Mouse (Mus musculus): Measurements from ENCODE around the gene Adgrg1. TPM values are rescaled to one million over a fixed set of nuclear protein-coding genes. Genes with fewer than 3 reads are reported as not detected.

Adgrg1 gene
- polyA plus RNA-seq, 1 experiment from 2014 or later = 7.9 TPM

- H3K27me3 ChIP-seq = peaks cover 6% of the 10 kb centered on the region; the same call in 1 of the 2 replicates
- no peak overlapping the region for H3K9ac ChIP-seq
- no peaks in the 10 kb centered on the region for H3K36me3 ChIP-seq
- 54% methylated on average over 11 of the region's 11 CpGs for WGBS
- H3K27ac ChIP-seq = no peak overlapping the region
- H3K4me2 ChIP-seq (replicated peaks) = no peak overlapping the region
- H3K9me3 ChIP-seq = no peaks in the 10 kb centered on the region
- no peak; the same call in 1 of the 2 replicates for ATAC-seq (ENCODE audit: low FRiP score, low read depth)
- H3K4me3 ChIP-seq = no peak overlapping the region
- peaks cover 41% of the 10 kb centered on the region for H3K4me1 ChIP-seq
These were observed 16.3 kb downstream of the Adgrg1 start for GRCm38 (mm10) chr8:94990598-94991453.

- Histone ChIP-seq H3K9ac (no peak overlapping the region), H3K27me3 (peaks cover 6% of the 10 kb centered on the region; the same call in 1 of the 2 replicates), H3K36me3 (no peaks in the 10 kb centered on the region), H3K4me2 (replicated peaks) (no peak overlapping the region), H3K4me3 (no peak overlapping the region), H3K4me1 (peaks cover 44% of the 10 kb centered on the region), H3K9me3 (no peaks in the 10 kb centered on the region), H3K27ac (no peak overlapping the region)
- ATAC-seq (ENCODE audit: low FRiP score, low read depth) = no peak
- 79% methylated on average over 9 of the region's 9 CpGs for WGBS
These were observed 17.0 kb downstream of the Adgrg1 start for GRCm38 (mm10) chr8:94991454-94991994.

GRCm38 (mm10) chr8:94992010-94992409, 17.5 kb downstream of the Adgrg1 start:
- Histone ChIP-seq H3K4me3 (no peak overlapping the region), H3K9me3 (no peaks in the 10 kb centered on the region), H3K9ac (no peak overlapping the region), H3K4me1 (peaks cover 43% of the 10 kb centered on the region), H3K27me3 (peaks cover 6% of the 10 kb centered on the region; the same call in 1 of the 2 replicates), H3K36me3 (no peaks in the 10 kb centered on the region), H3K27ac (no peak overlapping the region), H3K4me2 (replicated peaks) (no peak overlapping the region)
- 74% methylated on average over 4 of the region's 4 CpGs for WGBS
- ATAC-seq (ENCODE audit: low FRiP score, low read depth) = no peak

- no peak overlapping the region; the same call in 1 of the 2 replicates for H3K27ac ChIP-seq
- no peak overlapping the region for H3K9ac ChIP-seq
- ATAC-seq (ENCODE audit: low FRiP score, low read depth) = no peak
These were observed 18.0 kb downstream of the Adgrg1 start for GRCm38 (mm10) chr8:94992534-94992933.

GRCm38 (mm10) chr8:94992996-94993724, 18.6 kb downstream of the Adgrg1 start:
- Histone ChIP-seq H3K4me1 (peaks cover 54% of the 10 kb centered on the region), H3K27me3 (peaks cover 6% of the 10 kb centered on the region; the same call in 1 of the 2 replicates), H3K36me3 (no peaks in the 10 kb centered on the region), H3K9ac (no peak overlapping the region), H3K27ac (no peak overlapping the region; the same call in 1 of the 2 replicates), H3K4me2 (replicated peaks) (no peak overlapping the region), H3K9me3 (no peaks in the 10 kb centered on the region), H3K4me3 (no peak overlapping the region)
- WGBS = 67% methylated on average over 9 of the region's 9 CpGs
- ATAC-seq (ENCODE audit: low FRiP score, low read depth) = no peak

More at GRCm38 (mm10) chr8:94992534-94992933, 18.0 kb downstream of the Adgrg1 start:
- Histone ChIP-seq H3K4me1 (peaks cover 48% of the 10 kb centered on the region), H3K27me3 (peaks cover 6% of the 10 kb centered on the region; the same call in 1 of the 2 replicates), H3K36me3 (no peaks in the 10 kb centered on the region), H3K4me3 (no peak overlapping the region), H3K9me3 (no peaks in the 10 kb centered on the region), H3K4me2 (replicated peaks) (no peak overlapping the region)
- WGBS = 70% methylated on average over 5 of the region's 5 CpGs

GRCm38 (mm10) chr8:94994006-94994405, 19.5 kb downstream of the Adgrg1 start:
- no peak overlapping the region for H3K4me3 ChIP-seq
- H3K27ac ChIP-seq = peak overlapping the region; percentile 58; the same call in 1 of the 2 replicates
- ATAC-seq (ENCODE audit: low FRiP score, low read depth) = peak; percentile 78
- peaks cover 54% of the 10 kb centered on the region for H3K4me1 ChIP-seq
- peak overlapping the region; percentile 46 for H3K4me2 ChIP-seq (replicated peaks)
- H3K36me3 ChIP-seq = no peaks in the 10 kb centered on the region
- 3% methylated on average over 14 of the region's 14 CpGs for WGBS
- no peak overlapping the region for H3K9ac ChIP-seq
- no peaks in the 10 kb centered on the region for H3K9me3 ChIP-seq
- peaks cover 6% of the 10 kb centered on the region; the same call in 1 of the 2 replicates for H3K27me3 ChIP-seq

GRCm38 (mm10) chr8:94994510-94994909, 20.0 kb downstream of the Adgrg1 start:
- ATAC-seq (ENCODE audit: low FRiP score, low read depth) = no peak
- H3K27ac ChIP-seq = peak overlapping the region; percentile 58
- no peaks in the 10 kb centered on the region for H3K36me3 ChIP-seq
- H3K27me3 ChIP-seq = peaks cover 6% of the 10 kb centered on the region; the same call in 1 of the 2 replicates
- no peaks in the 10 kb centered on the region for H3K9me3 ChIP-seq
- H3K4me2 ChIP-seq (replicated peaks) = peak overlapping the region; percentile 46
- H3K4me1 ChIP-seq = peaks cover 58% of the 10 kb centered on the region
- 28% methylated on average over 1 of the region's 1 CpGs for WGBS
- no peak overlapping the region for H3K9ac ChIP-seq
- H3K4me3 ChIP-seq = no peak overlapping the region

- Histone ChIP-seq H3K27ac (no peak overlapping the region), H3K9ac (no peak overlapping the region), H3K4me1 (peaks cover 65% of the 10 kb centered on the region)
These were observed 20.9 kb downstream of the Adgrg1 start for GRCm38 (mm10) chr8:94995336-94995893.

GRCm38 (mm10) chr8:94996037-94996436, 21.5 kb downstream of the Adgrg1 start:
- no peak overlapping the region for H3K4me3 ChIP-seq
- H3K27me3 ChIP-seq = no peaks in the 10 kb centered on the region
- 0 out of 2 replicates have a peak overlapping the region, but pooled peaks have one; percentile 2 for H3K9ac ChIP-seq
- no peak overlapping the region for H3K4me2 ChIP-seq (replicated peaks)
- no peak for ATAC-seq (ENCODE audit: low FRiP score, low read depth)
- peaks cover 66% of the 10 kb centered on the region for H3K4me1 ChIP-seq
- H3K9me3 ChIP-seq = no peaks in the 10 kb centered on the region
- 79% methylated on average over 12 of the region's 12 CpGs for WGBS
- H3K27ac ChIP-seq = no peak overlapping the region
- H3K36me3 ChIP-seq = no peaks in the 10 kb centered on the region

More at GRCm38 (mm10) chr8:94995336-94995893, 20.9 kb downstream of the Adgrg1 start:
- H3K4me3 ChIP-seq = no peak overlapping the region
- H3K36me3 ChIP-seq = no peaks in the 10 kb centered on the region
- no peaks in the 10 kb centered on the region for H3K9me3 ChIP-seq
- 79% methylated on average over 5 of the region's 5 CpGs for WGBS
- H3K27me3 ChIP-seq = peaks cover 5% of the 10 kb centered on the region; the same call in 1 of the 2 replicates
- H3K4me2 ChIP-seq (replicated peaks) = no peak overlapping the region
- no peak for ATAC-seq (ENCODE audit: low FRiP score, low read depth)

- Histone ChIP-seq H3K36me3 (no peaks in the 10 kb centered on the region), H3K9ac (no peak overlapping the region), H3K9me3 (no peaks in the 10 kb centered on the region), H3K4me1 (peaks cover 61% of the 10 kb centered on the region), H3K27ac (no peak overlapping the region), H3K4me3 (no peak overlapping the region), H3K4me2 (replicated peaks) (no peak overlapping the region), H3K27me3 (no peaks in the 10 kb centered on the region)
- no peak for ATAC-seq (ENCODE audit: low FRiP score, low read depth)
- 59% methylated on average over 6 of the region's 6 CpGs for WGBS
These were observed 22.6 kb downstream of the Adgrg1 start for GRCm38 (mm10) chr8:94996899-94997856.

- no peak overlapping the region for H3K9ac ChIP-seq
- 78% methylated on average over 6 of the region's 6 CpGs for WGBS
These were observed 23.3 kb downstream of the Adgrg1 start for GRCm38 (mm10) chr8:94997857-94998243.

More at GRCm38 (mm10) chr8:94997857-94998243, 23.3 kb downstream of the Adgrg1 start:
- 0 out of 2 replicates have a peak overlapping the region, but pooled peaks have one; percentile 2 for H3K27ac ChIP-seq
- H3K9me3 ChIP-seq = no peaks in the 10 kb centered on the region
- ATAC-seq (ENCODE audit: low FRiP score, low read depth) = no peak
- H3K4me3 ChIP-seq = no peak overlapping the region
- no peaks in the 10 kb centered on the region for H3K36me3 ChIP-seq
- no peak overlapping the region for H3K4me2 ChIP-seq (replicated peaks)
- H3K27me3 ChIP-seq = no peaks in the 10 kb centered on the region
- H3K4me1 ChIP-seq = peaks cover 55% of the 10 kb centered on the region

Measured in limb, embryonic 13.5 days (tissue).